Mouse (Mus musculus) frontal cortex, adult 2 months (tissue): ENCODE measurements around the gene Hcfc1r1. TPM values are rescaled to one million over a fixed set of nuclear protein-coding genes. Genes with fewer than 3 reads are reported as not detected.

ENCODE experiments used
- DNase-seq, 2 experiments: peaks; one replicate each; pipeline ENCODE4 v3.0.0; 2022; ENCODE audit warnings: low spot score in 1 of 2; ENCODE audit errors: extremely low spot score in 1 of 2
- polyA plus RNA-seq: library from polyadenylated mRNA; depleted of rRNA; stranded (reverse); fragments of >200 nt; gene quantifications from 2 replicates; pipeline ENCODE4 v1.2.3, GENCODE M21; 2012

The Hcfc1r1 gene
- polyA plus RNA-seq, 1 experiment = 114 TPM

DNA sequence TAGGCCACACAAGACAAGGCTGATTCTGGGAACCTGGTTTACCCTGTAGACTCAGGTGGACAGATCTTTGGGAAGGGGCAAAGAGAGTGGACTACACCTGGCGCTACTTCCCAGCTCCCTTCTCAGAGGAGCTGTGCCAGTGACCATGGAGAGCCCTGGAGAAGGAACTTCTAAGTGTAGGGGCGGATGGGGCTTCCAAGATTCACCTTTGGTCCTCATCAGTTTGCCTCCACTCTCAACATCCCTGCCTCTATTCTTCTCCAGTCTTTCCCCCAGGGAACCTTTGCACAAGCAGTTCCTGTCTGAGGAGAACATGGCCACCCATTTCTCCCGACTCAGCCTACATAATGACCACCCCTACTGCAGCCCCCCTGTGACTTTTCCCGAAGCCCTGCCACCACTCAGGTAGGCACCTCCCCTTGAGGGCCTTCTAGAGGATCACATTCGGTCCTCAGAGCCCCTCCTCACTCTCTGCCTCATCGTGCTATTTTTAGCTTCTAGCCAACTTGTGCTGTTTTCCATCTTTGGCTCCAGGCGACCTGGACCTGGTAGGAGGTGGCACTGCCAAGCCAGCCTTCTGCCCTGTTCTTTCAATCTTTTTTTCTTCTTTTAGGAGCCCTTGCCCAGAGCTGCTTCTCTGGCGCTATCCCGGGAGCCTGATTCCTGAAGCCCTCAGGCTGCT is 1.0 kb downstream of the Hcfc1r1 start:
- peak in 1 of 2 experiments; percentile 16 for DNase-seq

- peak in 1 of 2 experiments; percentile 41 for DNase-seq
Measured at GRCm38 (mm10) chr17:23675127-23675526, 1.7 kb downstream of the Hcfc1r1 start.

- peak in 1 of 2 experiments; percentile 20 for DNase-seq
Measured at GRCm38 (mm10) chr17:23675564-23676281, 2.3 kb downstream of the Hcfc1r1 start.

GRCm38 (mm10) chr17:23676473-23677031 is 3.2 kb downstream of the Hcfc1r1 start:
- peak in 1 of 2 experiments; percentile 13 for DNase-seq

GRCm38 (mm10) chr17:23677236-23677679 is 3.9 kb downstream of the Hcfc1r1 start, which contains the start of gene Tnfrsf12a:
Gene Tnfrsf12a (minus strand): TSS chr17:23677468.
- peak; percentile 38 to 81 for DNase-seq

DNA sequence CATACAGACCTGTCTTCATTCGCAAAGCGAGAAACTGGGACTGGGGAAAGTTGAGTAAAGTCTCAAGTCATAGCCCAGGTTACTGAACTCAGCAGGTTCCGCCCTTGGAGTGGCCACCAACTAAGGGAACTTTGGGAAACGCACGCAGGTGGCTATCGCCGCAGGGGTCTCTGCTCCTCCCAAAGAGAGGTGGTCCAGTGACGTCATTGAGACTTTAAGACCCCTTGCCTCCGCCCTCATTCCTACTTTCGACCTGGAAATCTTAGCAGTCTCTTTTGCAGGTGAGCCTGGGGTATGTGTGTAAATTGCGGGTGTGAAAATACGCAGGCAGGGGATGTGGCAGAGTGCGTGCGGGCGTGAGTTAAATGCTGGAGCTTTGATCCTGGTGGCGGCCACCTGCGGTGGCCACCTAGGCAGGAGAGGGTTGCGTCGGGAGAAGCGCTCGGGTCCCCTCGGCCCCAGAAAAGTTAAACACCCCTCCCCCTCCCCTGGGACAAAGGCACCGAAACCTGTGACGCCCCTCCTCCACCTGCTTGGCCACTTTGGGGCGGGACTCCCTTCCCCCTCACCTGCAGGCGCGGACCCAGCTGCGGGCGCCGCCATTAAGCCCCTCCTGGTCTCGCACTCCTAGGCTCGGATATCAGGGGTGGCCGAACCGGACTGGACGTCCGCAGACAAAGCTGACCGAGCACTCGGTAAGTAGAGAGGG is 5.9 kb downstream of the Hcfc1r1 start, which contains the start of gene Cldn6:
TSS of gene Cldn6 (plus strand) at position 123 of the 709 bp plus-strand sequence.
- no peak for DNase-seq

DNA sequence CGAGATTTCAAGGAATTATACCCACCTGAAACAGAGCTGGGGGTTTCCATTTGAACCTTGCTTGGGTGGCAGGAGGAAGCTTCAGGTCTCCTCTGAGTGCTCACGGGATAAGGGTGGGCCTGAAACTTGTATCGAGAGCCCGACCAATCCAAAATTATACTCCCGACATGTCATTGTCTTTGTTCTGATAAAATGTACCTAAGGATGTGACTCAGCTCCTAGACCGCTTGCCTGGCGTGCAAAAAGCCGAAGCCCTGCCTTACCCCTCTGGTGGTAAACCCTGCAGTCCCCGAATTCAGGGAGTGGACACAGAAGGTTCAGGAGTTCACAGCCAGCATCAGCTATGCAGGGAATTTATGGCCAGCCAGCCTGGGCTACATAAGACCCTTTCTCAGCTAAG is 6.9 kb downstream of the Hcfc1r1 start:
- DNase-seq = no peak

DNA sequence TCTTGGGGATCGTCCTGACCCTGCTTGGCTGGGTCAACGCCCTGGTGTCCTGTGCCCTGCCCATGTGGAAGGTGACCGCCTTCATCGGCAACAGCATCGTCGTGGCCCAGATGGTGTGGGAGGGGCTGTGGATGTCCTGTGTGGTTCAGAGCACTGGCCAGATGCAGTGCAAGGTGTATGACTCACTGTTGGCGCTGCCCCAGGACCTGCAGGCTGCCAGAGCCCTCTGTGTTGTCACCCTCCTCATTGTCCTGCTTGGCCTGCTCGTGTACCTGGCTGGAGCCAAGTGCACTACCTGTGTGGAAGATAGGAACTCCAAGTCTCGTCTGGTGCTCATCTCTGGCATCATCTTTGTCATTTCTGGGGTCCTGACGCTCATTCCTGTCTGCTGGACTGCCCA is 7.7 kb downstream of the Hcfc1r1 start:
- DNase-seq = no peak

- DNase-seq = no peak
Measured at GRCm38 (mm10) chr17:23682092-23682491, 8.7 kb downstream of the Hcfc1r1 start.

GRCm38 (mm10) chr17:23682530-23682929 is 9.1 kb downstream of the Hcfc1r1 start:
- DNase-seq = no peak

- DNase-seq = no peak
Measured at GRCm38 (mm10) chr17:23683226-23683625, 9.8 kb downstream of the Hcfc1r1 start.

GRCm38 (mm10) chr17:23683856-23684672 is 10.7 kb downstream of the Hcfc1r1 start, which contains the start of gene Cldn9:
Gene Cldn9 (minus strand): TSS chr17:23684026.
- DNase-seq = no peak

DNA sequence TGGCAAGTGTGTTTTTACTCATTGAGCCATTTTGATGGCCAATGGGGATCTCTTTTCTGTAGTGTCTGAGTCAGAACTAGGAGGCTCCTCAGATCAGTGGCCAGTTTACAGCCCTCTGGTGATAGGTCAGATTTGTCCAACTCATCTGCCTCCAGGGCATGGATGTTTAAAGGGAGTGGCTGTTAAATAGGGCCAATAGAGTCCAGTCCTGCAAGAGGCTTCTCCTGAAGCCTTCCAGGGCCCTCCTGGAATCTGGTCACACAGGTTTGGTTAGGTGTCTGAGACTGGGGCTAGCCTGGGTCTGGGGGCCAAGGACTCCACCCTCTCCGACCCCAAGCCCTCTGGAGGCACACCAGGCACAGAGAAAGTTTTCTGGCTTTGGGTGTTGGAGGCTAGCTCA is 21.1 kb downstream of the Hcfc1r1 start:
- DNase-seq = no peak

DNA sequence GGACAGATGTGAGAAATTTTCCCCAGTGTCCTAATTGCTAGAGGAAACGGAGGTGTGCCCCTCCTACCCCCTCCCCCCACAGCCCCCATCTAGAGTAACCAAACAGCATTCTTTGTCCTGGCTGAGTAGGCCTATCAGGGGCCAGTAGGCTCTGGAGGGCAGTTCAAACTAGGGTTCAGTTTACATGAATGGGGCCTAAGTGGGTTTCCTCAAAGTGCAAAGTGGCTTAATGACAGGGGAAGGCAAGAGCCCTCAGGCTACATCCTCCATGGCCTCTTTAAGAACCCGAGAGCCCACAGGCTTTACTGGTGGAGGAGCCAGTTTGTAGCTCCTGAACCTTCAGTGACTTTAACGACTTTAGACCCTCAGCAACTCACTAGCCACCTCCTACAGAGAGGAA is 22.4 kb downstream of the Hcfc1r1 start:
- no peak for DNase-seq

DNA sequence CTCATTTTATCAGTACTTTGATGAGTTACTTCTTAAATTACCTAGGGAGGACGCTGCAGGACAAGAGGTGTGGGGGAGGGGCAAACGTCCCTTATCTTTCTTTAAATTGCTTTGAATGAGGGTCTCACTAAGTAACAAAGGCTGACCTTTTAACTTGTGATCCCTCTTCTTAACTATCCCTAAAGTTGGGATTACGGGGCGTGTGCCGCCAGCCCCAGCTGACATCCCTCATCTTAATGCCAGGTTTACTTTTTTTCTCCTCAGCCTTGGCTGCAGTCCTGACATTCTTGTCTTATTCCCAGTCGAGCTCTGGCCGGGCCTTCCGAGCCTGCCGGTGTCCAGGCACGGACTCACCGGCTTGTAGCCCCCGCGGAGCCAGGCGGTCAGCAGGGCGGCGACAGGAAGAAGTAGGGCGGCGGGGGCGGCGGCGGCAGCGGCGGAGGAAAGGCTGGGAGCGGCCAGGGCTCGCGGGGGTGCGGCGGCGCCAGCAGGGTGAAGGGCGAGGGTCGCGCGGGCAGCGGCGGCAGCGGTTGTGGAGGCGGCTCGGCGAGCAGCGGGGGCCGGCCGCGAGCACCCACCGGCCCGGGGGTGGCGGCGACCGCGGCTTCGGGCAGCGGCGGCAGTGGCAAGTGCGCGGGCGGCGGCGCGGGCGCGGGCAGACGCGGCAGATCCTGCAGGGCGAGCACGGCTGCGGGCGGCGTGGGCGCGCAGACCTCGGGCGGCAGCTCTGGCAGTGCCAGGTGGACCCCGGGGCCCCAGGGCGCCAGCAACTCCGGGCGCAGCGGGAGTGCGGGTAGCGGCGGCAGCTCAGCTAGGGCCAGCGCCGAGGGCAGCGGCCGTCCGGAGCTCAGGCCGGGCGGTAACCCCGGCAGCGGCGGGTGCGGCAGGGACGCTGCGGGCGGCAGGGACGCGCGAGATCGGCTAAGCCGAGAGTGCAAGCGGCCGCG is 26.0 kb downstream of the Hcfc1r1 start:
- DNase-seq = peak in 1 of 2 experiments; percentile 33

GRCm38 (mm10) chr17:23700079-23700478 is 26.7 kb downstream of the Hcfc1r1 start:
- DNase-seq = peak; percentile 84 to 92

- DNase-seq = peak in 1 of 2 experiments; percentile 56
Measured at GRCm38 (mm10) chr17:23703301-23703700, 29.9 kb downstream of the Hcfc1r1 start.

DNA sequence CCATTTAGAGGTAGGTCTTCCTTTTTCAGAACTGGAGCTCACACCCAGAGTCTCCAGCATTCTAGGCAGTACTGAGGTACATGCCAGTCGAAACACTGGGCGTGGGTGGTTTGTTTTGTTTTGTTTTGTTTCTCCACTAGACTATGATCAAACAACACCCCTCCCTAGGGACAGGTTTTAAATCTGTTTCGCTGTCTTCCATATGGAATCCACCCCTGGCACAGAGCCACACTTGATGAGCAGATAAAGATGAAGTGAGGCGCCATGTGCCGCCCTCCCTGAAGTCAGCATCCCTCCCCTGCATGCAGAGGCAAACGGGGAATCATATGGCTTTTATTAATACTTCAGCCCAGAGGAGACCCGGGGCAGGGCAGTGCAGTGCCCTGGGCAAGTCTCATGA is 31.3 kb downstream of the Hcfc1r1 start:
- DNase-seq = peak in 1 of 2 experiments; percentile 50
